Mouse (Mus musculus) MEL-GATA-1-ER (cell line): ENCODE measurements around the gene Lrrc4.
A peak's percentile ranks its signal among the peaks of the same experiment; 100 is the strongest.

Experiments
- DNase-seq: peaks from one replicate; pipeline ENCODE4 v3.0.0-alpha.2; 2012; ENCODE audit warnings: low read depth; ENCODE audit errors: extremely low read depth

Gene Lrrc4

DNA sequence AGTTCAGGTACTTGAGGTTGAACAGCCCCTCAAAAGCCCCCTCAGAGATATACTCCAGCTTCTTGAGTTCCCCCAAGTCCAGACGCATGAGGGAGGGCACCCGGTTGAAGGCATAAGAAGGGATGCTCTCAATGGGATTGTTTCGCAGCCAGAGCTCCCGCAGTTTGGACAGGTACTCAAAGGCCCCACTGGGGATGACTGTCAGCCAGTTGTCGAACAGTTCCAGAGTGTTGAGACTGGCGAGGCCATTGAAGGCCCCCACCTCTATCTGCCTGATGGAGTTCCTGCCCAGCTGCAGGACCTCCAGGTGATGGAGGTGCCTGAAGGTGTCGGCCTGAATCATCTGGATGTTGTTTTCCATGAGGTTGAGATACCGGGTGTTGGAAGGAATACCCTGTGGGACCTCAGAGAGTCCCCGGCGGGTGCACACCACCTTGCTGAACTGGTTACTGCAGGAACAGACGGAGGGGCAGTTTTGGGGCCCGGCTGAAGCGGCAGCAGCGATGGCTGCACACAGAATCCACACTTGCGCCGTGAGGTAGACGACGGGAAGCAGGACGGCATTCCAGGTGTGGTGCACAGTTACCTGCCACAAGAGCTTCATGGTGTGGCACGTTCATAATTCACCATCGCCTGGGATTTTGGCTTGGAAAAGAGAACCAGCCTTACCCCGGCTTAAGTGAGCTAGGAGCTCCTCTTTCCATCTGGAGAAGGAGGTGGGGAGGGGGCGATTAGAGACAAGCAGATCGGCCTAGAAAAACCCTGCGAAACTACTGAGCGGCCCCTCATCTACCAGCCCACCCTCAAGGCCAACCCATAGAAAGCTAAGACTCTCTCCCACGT is at the start of gene Lrrc4:
Gene Lrrc4 (minus strand): TSS at position 737 of the 843 bp plus-strand sequence.
- no peak for DNase-seq

DNA sequence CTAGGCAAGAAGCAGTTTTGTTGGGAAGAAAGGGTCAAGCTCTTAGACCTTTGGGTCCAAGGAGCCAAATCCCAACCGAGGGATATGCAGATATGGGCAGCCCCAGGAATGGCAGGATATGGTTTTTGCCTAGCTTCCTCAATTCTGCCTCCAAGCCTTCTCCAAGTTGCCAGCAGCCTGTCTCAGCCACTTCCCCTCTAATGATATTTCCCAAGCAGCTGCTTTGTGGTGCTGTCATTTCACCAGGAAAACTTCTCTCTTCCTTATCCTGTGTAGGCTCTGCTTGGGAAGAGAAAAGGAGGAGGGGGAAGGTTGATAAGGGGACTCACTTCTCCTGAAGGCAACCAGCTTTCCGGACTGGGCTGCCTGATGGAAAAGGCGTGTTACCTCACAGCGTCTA is 49.4 kb upstream of the Lrrc4 start:
- DNase-seq = no peak

DNA sequence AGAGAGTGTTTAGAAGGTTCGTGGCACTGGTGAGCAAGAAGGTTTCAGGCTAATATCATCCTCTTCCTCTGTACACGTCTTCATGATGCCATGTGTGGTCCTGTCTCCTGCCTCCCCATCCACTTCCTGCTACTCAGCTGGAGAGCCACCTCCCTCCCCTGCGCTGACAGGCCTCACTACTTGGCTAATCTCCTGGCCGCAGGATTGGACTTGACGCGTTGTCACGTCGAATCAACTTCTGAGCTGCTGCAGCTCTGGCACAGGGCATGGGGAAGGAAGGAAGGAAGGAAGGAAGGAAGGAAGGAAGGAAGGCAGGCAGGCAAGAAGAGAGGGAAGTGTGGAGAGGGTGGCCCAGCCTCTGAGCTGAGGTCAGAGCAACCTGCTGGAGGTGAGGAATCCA is 47.8 kb upstream of the Lrrc4 start:
- DNase-seq = no peak

DNA sequence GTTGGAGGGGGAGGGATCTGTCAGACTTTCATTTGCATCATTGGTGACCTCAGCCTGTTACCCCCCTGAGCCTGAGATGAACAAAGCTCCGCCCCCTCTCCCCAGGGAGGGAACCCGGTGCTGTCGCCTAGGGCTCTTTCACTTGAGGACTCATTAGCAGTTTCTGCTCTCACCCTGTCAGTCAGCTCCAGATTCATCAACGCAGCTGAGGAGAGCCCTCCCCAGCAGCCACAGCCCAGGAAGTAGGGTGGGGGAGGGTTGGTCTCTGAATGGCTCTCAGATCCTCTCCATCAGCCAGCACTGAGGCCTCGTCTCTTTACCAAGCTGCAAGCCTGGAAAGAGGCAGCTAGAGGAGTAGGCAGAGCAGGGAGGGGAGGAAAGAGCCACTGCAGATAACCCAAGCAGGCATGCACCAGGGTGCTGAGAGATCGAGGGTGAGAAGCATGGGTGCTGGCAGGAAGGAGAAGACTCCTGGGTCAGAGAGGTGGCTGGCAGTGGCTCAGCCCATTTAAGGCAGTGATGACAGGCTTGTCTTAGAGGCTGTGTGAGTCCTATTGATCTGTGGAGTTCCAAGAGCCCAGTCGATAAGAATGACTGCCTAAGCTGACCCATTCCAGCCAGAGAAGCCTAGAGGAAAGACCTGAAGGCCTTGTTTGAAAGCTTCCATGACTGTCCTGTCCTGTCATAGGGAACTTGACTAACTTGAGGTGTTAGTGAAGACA is 46.6 kb upstream of the Lrrc4 start:
- DNase-seq = no peak

DNA sequence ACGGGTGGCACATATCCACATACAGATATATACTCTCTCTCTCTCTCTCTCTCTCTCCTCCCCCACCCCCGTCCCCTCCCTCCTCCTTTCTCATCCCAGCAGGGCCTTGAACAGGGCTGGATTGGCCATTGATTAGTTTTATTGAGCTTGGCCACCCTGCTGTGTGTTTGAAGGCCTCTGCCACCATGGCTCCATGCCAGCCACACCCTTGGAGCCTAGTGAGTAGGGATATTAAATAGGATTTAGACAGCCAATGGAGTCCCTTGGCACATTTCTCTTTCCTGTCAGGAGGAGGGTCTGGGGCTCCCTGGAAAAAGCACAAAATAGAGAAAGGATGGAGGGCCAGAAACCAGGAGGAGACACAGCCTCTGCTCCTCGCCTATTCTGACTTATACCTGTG is 44.9 kb upstream of the Lrrc4 start:
- DNase-seq = no peak

DNA sequence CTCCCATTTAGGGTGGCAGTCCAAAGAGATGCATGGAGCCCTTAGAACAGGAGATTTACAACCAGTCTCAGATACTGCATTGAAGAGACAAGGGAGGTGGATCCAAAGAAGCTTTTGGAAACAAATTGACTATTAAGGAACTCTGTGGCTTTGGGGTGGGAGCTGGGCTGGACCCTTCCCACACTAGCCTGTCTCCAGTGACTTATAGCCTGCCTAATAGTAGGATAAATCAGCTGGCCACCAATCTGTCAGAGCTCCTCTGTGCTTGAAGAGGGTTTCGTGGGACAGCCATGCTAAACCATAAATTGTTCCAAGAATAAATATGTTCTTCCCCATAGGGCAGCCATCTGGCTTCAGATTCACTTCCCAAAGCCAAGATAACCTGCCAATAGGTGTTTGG is 43.8 kb upstream of the Lrrc4 start:
- no peak for DNase-seq

DNA sequence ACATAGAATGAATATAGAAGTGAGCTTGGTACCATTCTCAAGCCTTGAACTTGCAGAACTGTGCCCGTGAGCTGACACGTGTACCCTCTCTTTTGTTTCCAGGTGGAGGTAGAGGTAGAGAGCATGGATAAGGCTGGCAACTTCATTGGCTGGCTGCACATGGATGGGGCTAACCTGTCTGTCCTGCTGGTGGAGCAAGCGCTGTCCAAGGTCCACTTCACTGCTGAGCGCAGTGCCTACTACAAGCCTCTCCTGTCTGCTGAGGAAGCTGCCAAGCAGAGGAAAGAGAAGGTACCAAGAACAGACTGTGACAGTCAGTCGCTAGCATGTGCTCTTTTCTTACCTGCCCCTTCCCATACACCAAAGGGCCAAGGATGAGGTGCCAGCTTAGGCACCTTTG is 43.2 kb upstream of the Lrrc4 start:
- no peak for DNase-seq

DNA sequence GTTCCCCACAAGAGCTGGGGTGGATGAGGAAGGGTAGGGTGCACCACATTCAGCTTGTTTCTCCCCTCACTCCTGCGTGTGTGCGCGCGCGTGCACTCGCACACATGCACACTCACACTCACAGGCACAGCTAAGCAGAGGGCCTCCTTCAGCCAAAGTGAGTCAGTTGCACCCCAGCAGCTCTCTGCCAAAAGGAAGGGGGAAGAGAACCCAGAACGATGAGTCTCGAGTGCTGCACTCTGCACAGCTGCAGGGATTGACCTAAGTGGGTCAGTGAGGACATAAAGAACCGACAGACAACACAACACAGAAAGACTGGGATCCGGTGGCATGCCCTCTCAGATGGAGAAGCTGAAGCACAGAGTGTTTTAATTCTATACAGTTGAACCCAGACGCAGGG is 42.5 kb upstream of the Lrrc4 start:
- no peak for DNase-seq

DNA sequence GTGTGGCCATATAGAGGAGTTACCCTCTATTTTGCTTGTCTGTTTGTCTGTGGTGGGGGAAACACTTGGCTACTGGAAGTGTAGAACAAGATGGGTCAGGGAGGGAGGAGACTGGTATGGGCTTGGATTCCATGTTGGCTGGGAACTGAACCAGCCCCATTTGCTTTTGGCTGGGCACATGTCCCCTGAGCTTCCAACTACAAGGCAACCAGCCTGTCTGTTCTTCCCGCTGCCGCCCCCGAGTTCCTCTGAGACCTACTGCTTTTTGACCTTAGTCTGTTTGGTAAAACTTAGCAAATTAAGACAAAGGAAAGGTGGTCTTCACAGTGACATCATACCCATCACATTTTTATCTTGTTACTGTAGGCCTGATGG is 40.9 kb upstream of the Lrrc4 start:
- DNase-seq = no peak

DNA sequence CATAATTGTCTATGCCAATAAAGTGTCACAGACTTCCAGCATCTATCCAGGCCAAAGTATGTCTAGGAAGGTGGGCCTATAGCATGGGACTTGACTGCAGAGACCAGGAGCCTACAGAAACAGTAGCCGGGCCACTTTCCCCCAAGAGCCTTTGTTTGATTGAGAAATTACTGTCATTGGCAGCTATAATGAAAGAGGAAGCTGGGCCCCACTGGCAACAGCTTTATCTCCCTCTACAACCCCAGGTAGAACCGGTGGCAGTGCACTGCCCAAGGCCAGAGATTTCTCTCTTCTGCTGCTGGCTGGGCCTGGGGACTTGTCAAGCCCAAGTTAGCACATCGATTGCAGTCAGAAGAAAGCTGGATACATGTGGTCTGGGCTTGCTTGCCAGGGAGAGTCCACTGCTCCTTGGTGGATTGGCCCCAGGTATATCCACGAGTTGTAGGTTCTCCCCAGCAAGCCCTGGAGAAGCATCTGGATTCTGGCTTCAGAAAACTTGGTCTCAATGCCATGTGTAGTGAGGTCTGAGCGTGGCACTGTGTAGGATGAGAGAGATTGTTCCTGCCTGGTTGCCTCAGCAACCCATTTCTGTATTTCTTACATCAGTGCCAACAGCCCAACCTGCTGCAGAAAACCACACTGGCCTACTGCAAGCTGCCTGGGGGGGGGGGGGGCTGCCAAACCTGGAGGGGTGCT is 40.3 kb upstream of the Lrrc4 start:
- no peak for DNase-seq

DNA sequence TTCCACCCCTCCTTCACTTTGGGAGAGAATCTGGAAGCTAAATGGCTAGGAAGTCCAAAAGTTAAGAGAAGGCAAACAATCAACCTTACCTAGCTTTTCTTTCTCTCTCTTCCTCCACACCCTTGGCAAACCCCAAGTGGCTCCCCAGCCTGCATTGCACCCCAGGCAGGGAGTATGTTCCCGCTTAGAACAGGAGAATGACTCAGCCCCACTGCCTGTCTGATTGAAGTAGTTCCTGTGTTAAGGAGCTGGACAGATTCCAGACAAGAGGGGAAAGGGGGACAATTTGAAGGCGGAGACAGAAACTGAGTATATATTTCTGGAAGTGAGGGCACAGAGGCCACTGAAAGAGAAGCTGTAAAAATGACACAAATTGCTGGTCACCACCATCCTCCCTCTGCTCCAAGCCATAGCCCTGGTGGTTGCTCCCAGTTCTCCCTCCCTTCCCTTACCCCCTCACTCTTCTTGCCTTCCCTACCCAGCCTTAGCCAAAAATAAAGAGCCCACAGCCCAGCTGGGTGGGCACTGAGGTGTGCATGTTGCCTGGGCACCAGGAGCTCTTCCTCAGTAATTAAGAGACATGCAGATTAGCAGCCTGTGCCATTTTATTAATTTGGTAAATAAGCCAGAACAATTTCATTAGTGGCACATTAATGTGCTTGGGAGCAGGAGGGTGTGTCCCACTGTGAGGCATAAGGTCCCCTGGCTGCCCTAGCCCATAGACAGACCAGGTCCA is 36.1 kb upstream of the Lrrc4 start:
- DNase-seq = no peak

DNA sequence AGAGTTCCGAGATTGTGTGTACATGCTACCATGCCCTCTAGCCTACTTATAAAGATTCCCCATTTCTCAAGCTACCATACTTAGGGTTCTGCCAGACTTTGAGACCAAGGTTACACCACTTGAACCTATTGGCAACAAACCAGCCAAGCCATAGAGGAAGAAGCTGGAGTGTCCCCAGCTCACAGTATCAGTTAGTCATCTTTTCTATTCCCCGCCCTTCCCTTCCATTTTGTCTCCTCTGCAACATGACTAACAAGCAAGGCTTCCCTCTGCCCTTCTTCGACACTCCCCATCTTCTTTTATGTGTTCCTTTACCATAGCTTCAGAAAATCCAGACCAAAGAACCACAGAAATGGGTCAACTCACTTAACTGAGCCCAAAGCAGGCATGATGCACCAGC is 34.7 kb upstream of the Lrrc4 start:
- no peak for DNase-seq

DNA sequence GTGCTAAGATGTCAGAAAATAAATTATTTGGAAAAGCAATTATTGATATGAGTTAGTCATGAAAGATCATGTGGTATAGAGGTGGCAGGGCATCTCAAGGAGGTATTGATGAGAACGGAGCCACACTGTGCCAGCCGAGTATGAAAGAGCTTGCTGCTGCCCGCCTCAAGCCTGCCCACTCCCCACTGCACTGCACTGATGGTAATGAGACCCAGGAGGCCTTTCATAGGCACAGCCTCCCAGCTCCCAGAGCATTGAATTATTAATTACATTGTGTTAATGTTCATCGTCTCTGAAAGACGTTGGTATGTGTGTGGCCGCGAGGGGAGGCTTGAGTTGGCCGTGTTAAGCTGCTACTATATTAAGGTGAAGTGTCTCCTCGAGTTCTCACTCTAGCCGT is 33.6 kb upstream of the Lrrc4 start:
- DNase-seq = no peak

DNA sequence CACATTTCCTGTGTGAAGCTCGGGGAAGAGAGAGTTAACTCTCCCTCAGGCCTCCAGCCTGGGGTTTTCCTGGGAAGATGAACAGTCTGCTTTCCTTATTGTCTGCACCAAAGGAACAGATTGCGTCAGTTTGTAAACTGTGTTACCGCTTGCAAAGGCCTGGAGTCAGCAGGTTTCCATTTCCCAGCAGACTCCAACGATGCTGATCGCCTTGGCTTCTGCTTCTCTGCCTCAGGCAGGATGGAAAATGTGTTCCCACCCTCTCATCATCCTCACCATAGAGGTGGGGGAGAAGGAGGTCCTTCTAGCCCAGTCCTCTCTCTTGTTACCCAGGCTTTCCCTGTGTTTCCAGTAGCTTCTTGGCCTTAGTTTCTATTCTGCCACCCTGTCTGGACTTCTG is 33.1 kb upstream of the Lrrc4 start:
- no peak for DNase-seq

DNA sequence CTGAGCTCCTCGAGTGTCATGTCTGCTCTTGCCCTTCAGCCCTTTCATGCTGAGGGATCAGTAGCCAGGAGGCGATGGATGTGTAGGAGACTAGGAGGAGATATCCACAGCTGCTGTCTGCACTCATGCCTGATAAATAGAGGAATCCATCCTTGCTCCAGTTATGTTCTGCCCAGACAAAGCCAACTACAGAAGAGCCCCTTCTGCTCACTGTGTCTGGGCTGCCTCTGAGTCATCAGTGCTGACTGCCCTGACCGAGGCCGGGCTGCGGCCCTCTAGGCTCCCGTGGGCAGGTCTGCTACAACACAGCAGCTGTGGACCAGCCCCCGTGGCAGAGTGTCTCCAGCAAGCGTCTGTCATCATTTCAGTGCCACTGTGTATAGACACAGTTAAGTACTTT is 30.8 kb upstream of the Lrrc4 start:
- no peak for DNase-seq

DNA sequence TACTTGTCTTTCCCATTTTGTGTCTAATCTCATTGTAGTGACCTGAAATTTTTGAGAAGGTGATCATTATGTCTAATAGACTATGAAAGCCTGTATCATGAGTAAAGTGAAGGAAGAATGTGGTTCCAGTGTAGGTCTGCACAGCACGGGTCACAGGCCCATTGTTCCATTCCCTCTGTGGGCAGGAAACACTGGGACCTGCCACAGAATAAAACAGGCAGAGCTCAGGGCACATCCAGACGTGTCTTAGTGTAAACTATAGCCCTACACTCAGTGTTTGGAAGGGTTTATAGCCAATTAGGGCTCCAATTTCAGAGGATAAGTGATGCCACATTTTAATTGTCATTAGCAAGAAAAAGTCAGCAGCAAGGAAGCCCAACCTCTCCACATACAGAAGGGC is 29.4 kb upstream of the Lrrc4 start:
- no peak for DNase-seq

DNA sequence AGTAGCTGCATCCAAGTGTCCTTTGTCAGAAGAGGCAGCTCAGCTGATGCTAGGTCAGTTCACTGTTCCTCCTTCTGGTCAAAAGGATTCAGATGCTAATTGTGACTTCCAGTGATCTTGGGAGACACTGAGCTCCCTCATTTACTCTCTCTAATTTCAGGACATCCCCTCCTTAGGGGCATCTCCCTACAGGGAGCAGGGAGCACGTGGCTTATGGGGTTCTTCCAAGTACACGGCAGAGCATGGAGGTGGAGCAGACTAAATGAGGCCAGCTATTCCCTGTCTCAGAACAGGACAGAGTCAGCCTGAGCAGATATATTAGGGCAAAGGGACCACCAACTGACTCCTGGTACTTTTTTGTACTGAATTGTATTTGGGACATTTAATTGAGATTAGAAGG is 28.9 kb upstream of the Lrrc4 start:
- DNase-seq = no peak

DNA sequence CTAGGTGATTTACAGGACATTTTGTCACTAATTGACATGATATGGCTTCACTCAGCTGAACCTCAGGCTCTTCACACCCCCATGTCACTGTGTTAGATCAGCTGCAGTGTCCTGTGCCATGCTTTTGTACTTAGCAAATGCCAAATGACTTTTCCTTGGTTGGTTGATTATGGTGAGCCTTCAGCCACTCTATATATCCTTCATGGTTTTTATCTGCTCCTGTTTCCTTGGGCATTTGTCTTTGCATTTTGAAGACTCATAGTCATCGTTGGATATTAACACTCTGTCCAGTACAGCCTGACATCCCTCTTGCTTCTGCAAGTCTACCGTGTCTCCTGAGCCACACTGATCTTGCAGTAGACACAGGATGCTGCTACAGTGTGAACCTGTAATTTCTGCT is 27.5 kb upstream of the Lrrc4 start:
- no peak for DNase-seq

DNA sequence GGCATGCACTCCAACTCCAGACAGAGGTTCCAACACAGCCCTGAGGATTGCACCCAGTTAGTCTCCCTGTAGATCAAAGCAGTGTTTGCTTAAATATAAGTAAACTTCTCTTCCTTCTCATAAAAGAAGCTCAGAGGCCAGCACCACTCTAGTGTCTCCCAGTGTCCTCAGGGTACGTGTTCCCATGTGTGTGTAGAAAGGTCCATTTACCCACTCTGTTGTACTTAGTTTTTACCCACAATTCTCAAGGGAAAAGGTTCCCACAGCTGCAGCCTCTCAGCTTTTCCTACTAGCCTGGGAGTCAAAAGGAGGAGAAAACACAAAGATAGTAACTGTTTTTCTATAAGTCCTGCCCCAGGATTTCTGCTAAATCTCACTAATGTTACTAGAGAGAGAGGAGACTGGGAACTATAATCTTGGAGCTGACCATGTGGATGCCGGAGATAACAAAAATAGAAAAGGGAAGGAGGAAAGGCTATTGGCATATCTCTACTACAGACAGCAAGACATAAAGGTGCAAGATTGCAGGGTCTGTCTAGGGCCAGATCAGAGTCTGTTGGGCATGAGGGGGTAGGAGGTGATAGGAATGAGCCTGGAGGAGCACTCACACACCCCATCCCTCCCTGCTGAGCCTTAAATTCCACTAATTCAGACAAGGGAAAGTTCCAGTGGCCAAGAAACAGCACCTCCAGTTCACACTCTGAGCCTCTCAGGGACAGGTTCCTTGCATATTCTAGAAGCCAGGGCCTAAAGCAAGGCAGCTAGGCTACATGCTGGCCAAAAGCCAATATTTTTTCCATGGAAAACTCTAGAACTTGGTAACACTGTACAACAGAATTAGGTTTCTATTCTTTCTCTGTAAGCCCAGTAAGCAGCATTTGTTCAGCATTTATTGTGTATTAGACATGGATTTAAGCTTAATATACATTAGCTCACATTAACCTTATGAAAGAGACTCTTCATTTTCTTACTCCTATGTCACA is 25.9 kb upstream of the Lrrc4 start:
- DNase-seq = peak; percentile 67

DNA sequence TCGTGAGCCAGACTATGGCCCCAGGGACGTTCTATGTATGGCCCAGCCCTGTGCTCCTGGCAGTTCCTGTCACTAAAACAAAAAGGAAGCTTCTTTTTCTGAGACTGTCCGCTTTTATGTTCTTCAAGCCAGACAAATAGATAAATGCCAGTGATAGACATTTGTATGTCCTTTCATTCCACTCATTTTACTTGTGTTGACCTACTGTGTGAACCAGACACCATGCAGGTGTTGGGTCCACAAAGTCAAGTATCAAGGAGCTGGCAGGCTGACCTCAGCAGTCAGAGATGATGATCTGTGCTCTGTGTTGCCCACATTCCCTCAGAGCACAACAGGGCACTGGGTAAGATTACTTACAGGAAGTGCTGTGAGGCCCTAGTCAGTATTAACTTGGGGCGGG is 25.2 kb upstream of the Lrrc4 start:
- DNase-seq = no peak

DNA sequence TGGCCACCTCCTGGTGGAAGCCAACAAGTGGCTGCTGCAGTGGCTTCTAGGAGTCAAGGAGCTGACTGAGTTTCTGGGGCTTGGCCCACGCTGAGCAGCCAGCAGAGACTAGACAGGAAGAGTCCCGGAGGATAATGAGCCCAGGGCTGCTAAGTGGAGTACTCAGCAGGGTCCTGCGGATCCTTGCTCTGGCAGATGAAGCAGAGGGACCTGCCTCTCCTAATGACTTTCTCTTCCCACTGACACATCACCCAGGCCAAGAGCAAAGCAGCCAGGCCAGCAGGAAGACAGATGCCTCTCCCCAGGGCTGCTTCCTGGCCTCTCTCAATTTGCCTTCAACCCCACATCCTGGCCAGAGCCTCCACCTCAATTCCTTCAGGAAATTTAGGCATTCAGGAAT is 23.9 kb upstream of the Lrrc4 start:
- DNase-seq = no peak
